Mouse (Mus musculus) B cell, adult 2 months (primary cell): ENCODE data around the gene Krt10.

Source experiments
- DNase-seq, 2 experiments: peaks; one replicate each; pipeline ENCODE4 v3.0.0; 2022

Krt10 gene

GRCm38 (mm10) chr11:99369853-99370451 lies 19.2 kb downstream of the Krt10 start:
- peak; percentile 18 to 25 for DNase-seq

DNA sequence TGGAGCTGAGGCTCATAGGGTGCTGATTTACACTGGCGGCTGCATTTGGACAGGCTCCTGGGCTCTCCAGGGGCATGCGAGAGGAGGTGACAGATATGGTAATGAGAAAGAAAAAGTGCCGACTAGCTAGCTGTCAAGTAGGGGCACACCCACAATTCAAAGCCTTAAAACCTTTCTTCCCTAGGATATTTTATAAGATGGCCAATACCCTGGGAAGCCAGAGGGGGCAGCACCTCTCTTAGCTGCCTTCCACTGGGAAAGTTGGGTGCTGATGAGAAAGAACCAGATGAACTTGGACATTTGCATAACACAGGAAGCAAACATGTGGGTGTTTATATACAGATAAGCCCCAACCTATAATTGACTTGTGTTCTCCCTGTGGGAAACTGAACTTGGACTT lies 19.9 kb downstream of the Krt10 start:
- no peak for DNase-seq

DNA sequence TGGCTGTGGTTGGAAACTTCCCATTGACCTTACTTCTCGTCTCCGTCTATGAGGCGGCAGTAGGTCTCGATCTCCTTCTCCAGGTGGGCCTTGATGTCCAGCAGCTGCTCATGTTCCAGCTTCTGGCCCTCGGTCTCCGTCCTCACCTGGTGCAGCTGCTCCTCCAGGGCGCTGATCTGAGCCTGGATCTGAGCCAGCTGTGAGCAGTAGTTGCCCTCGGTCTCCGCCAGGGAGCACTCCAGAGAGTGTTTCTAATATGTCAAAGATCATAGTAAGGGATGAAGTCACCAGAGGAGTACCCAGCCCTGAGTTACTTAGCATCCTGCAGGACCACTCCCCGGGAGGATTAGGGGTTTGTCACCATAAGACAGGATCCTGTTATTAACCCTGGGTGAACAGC lies 22.4 kb downstream of the Krt10 start:
- peak; percentile 5 to 13 for DNase-seq

GRCm38 (mm10) chr11:99364412-99364811 lies 24.8 kb downstream of the Krt10 start:
- DNase-seq: peak; percentile 36 to 42

GRCm38 (mm10) chr11:99361423-99361822 lies 27.7 kb downstream of the Krt10 start:
- DNase-seq: no peak

GRCm38 (mm10) chr11:99351004-99351403 lies 38.2 kb downstream of the Krt10 start, which contains the start of gene Krt27:
Gene Krt27 (minus strand): TSS chr11:99351104.
- no peak for DNase-seq

GRCm38 (mm10) chr11:99339299-99339847 lies 49.8 kb downstream of the Krt10 start:
- DNase-seq: no peak

GRCm38 (mm10) chr11:99337866-99338265 lies 51.3 kb downstream of the Krt10 start, which contains the start of gene Krt26:
Gene Krt26 (minus strand): TSS chr11:99337966.
- no peak for DNase-seq
